Mouse (Mus musculus) forebrain, postnatal 0 days (tissue): ENCODE results near the gene Akap13. TPM values are rescaled to one million over a fixed set of nuclear protein-coding genes. Genes with fewer than 3 reads are reported as not detected.

Experiments
- ATAC-seq: fragments of 200-750 bp; cut with Nextera tagmentation; 2 replicates; pipeline ENCODE4 v1.8.0; 2017; ENCODE audit warnings: mild to moderate bottlenecking, moderate library complexity
- DNase-seq: peaks from one replicate; pipeline ENCODE4 v3.0.0-alpha.2; 2015
- H3K27ac ChIP-seq: fragments of 300-500 bp; sonication (generic); 2 replicates; pipeline ENCODE4 v1.5.1; 2014; ENCODE audit warnings: low read depth, mild to moderate bottlenecking, antibody characterized with exemption, low read length, moderate library complexity, mixed read lengths
- H3K27me3 ChIP-seq: fragments of 300-500 bp; sonication (generic); 2 replicates; pipeline ENCODE4 v1.6.1; 2014; ENCODE audit warnings: mild to moderate bottlenecking, low read length, mixed read lengths; ENCODE audit not compliant: insufficient read depth
- H3K36me3 ChIP-seq: fragments of 300-500 bp; sonication (generic); 2 replicates; pipeline ENCODE4 v1.6.1; 2014; ENCODE audit warnings: mild to moderate bottlenecking, moderate library complexity; ENCODE audit not compliant: insufficient read depth
- H3K4me1 ChIP-seq: fragments of 300-500 bp; sonication (generic); 2 replicates; pipeline ENCODE4 v1.6.1; 2014; ENCODE audit warnings: antibody characterized with exemption; ENCODE audit not compliant: insufficient read depth
- H3K4me2 ChIP-seq: fragments of 300-500 bp; sonication (generic); 2 replicates; pipeline ENCODE4 v1.6.1; 2014; ENCODE audit warnings: low read depth, mild to moderate bottlenecking, moderate library complexity
- H3K4me3 ChIP-seq: fragments of 300-500 bp; sonication (generic); 2 replicates; pipeline ENCODE4 v1.5.1; 2014; ENCODE audit warnings: low read depth, low read length, mixed read lengths
- H3K9ac ChIP-seq: fragments of 300-500 bp; sonication (generic); 2 replicates; pipeline ENCODE4 v1.6.1; 2014; ENCODE audit warnings: mild to moderate bottlenecking
- H3K9me3 ChIP-seq: fragments of 300-500 bp; sonication (generic); 2 replicates; pipeline ENCODE4 v1.6.1; 2016; ENCODE audit warnings: low read length
- CTCF ChIP-seq: sonication (generic); IDR thresholded peaks from 2 replicates; pipeline ENCODE4 v1.5.1; 2016; ENCODE audit warnings: antibody characterized with exemption, control low read depth, low read depth
- WGBS: fragments of 180-500 bp; shearing (Covaris S2); extraction: QIAGEN DNeasy Blood & Tissue Kit; methylation state at CpG from one replicate; pipeline ENCODE4 v1.1.7; 2014; 5-methylcytosine and 5-hydroxymethylcytosine counted together
- polyA plus RNA-seq: library from polyadenylated mRNA; unstranded; fragments of >200 nt; fragmentation: Nextera tagmentation; extraction: Ambion mirVana; gene quantifications from 2 replicates; pipeline ENCODE4 v1.2.1, GENCODE M21; 2015
- total RNA-seq: library from RNA; depleted of rRNA; stranded (reverse); fragments of >200 nt; gene quantifications from 2 replicates; pipeline ENCODE4 v1.2.3, GENCODE M21; 2014

The Akap13 gene
- total and polyA plus RNA-seq, 2 experiments from 2014 or later, result 9.1 to 16.2 TPM

- H3K4me3 ChIP-seq, result no peak overlapping the region
- no peak overlapping the region for H3K9ac ChIP-seq
- no peaks in the 10 kb centered on the region for H3K9me3 ChIP-seq
- no peak overlapping the region for H3K4me2 ChIP-seq
- H3K36me3 ChIP-seq, result no peaks in the 10 kb centered on the region
- WGBS, result 92% methylated on average over 7 of the region's 7 CpGs
- no peak overlapping the region for H3K27ac ChIP-seq
- no peak for TF ChIP-seq CTCF
- no peaks in the 10 kb centered on the region for H3K4me1 ChIP-seq
- ATAC-seq (no peak), DNase-seq (no peak)
- no peaks in the 10 kb centered on the region for H3K27me3 ChIP-seq
Measured at GRCm38 (mm10) chr7:75686046-75686826, 230.9 kb downstream of the Akap13 start.

GRCm38 (mm10) chr7:75686827-75687164 lies 231.5 kb downstream of the Akap13 start:
- H3K9me3 ChIP-seq, result no peaks in the 10 kb centered on the region
- no peak for TF ChIP-seq CTCF
- DNase-seq, result no peak
- H3K9ac ChIP-seq, result no peak overlapping the region
- WGBS, result 84% methylated on average over 1 of the region's 1 CpGs
- H3K4me1 ChIP-seq, result no peaks in the 10 kb centered on the region
- no peak for ATAC-seq
- no peak overlapping the region for H3K4me2 ChIP-seq
- no peak overlapping the region for H3K27ac ChIP-seq
- no peaks in the 10 kb centered on the region for H3K36me3 ChIP-seq
- H3K4me3 ChIP-seq, result no peak overlapping the region
- no peaks in the 10 kb centered on the region for H3K27me3 ChIP-seq

- TF ChIP-seq CTCF, result no peak
- Histone ChIP-seq H3K27ac (no peak overlapping the region), H3K4me3 (no peak overlapping the region), H3K36me3 (no peaks in the 10 kb centered on the region), H3K9me3 (no peaks in the 10 kb centered on the region), H3K4me1 (no peaks in the 10 kb centered on the region), H3K27me3 (no peaks in the 10 kb centered on the region), H3K9ac (no peak overlapping the region), H3K4me2 (no peak overlapping the region)
- 90% methylated on average over 3 of the region's 3 CpGs for WGBS
- DNase-seq (no peak), ATAC-seq (no peak)
Measured at GRCm38 (mm10) chr7:75688144-75688543, 232.8 kb downstream of the Akap13 start.

- 80% methylated on average over 5 of the region's 5 CpGs for WGBS
- Histone ChIP-seq H3K4me3 (no peak overlapping the region), H3K27ac (no peak overlapping the region), H3K27me3 (no peaks in the 10 kb centered on the region), H3K9me3 (no peaks in the 10 kb centered on the region), H3K36me3 (no peaks in the 10 kb centered on the region), H3K4me2 (no peak overlapping the region), H3K4me1 (no peaks in the 10 kb centered on the region), H3K9ac (no peak overlapping the region)
- DNase-seq, result no peak
- no peak for TF ChIP-seq CTCF
- no peak for ATAC-seq
Measured at GRCm38 (mm10) chr7:75694777-75695176, 239.4 kb downstream of the Akap13 start.

- DNase-seq, result no peak
- Histone ChIP-seq H3K9me3 (no peaks in the 10 kb centered on the region), H3K27me3 (no peaks in the 10 kb centered on the region), H3K4me2 (no peak overlapping the region), H3K9ac (no peak overlapping the region), H3K36me3 (no peaks in the 10 kb centered on the region), H3K4me3 (no peak overlapping the region), H3K27ac (no peak overlapping the region), H3K4me1 (no peaks in the 10 kb centered on the region)
- ATAC-seq, result no peak
- TF ChIP-seq CTCF, result no peak
- WGBS, result 90% methylated on average over 5 of the region's 5 CpGs
Measured at GRCm38 (mm10) chr7:75699836-75700235, 244.5 kb downstream of the Akap13 start.

GRCm38 (mm10) chr7:75700771-75701345 lies 245.5 kb downstream of the Akap13 start:
- Histone ChIP-seq H3K4me3 (no peak overlapping the region), H3K4me1 (no peaks in the 10 kb centered on the region), H3K9ac (no peak overlapping the region), H3K27me3 (no peaks in the 10 kb centered on the region), H3K36me3 (no peaks in the 10 kb centered on the region), H3K9me3 (no peaks in the 10 kb centered on the region), H3K4me2 (no peak overlapping the region), H3K27ac (no peak overlapping the region)
- 88% methylated on average over 10 of the region's 10 CpGs for WGBS
- TF ChIP-seq CTCF, result no peak
- ATAC-seq (no peak), DNase-seq (no peak)

GRCm38 (mm10) chr7:75701761-75702160 lies 246.4 kb downstream of the Akap13 start:
- ATAC-seq (no peak), DNase-seq (no peak)
- no peak overlapping the region for H3K4me3 ChIP-seq
- no peaks in the 10 kb centered on the region for H3K9me3 ChIP-seq
- H3K4me2 ChIP-seq, result no peak overlapping the region
- no peak overlapping the region for H3K9ac ChIP-seq
- no peaks in the 10 kb centered on the region for H3K4me1 ChIP-seq
- H3K27me3 ChIP-seq, result no peaks in the 10 kb centered on the region
- no peak overlapping the region for H3K27ac ChIP-seq
- H3K36me3 ChIP-seq, result no peaks in the 10 kb centered on the region
- WGBS, result 84% methylated on average over 7 of the region's 7 CpGs
- TF ChIP-seq CTCF, result no peak
